8 mouse cellular contexts compared by ENCODE assay signal in genomic region chr3:89242331-89242895, GRCm38 (mm10). TPM values are rescaled to one million over a fixed set of nuclear protein-coding genes. Genes with fewer than 3 reads are reported as not detected.
DNase-seq lines count a peak whose midpoint lies in the region; ATAC-seq and TF ChIP-seq lines count a peak whose summit lies in the region.

No protein-coding gene starts in this region.

- no peak for TF ChIP-seq EP300 in heart, postnatal 0 days (IDR thresholded peaks at IDR 0.05; ENCODE audit: low read depth)
- no peak for TF ChIP-seq EP300 in liver, postnatal 0 days (IDR thresholded peaks at IDR 0.05; ENCODE audit: low read depth)

- H3K9ac ChIP-seq in heart, postnatal 0 days (replicated peaks; ENCODE audit: low read depth, low read length), result no peak overlapping the region
- no peak overlapping the region for H3K9ac ChIP-seq in heart, embryonic 11.5 days (ENCODE audit: low read depth, low read length)
- no peak overlapping the region for H3K9ac ChIP-seq in liver, postnatal 0 days (replicated peaks)

- H3K27ac ChIP-seq in heart, postnatal 0 days (ENCODE audit: low read depth), result no peak overlapping the region
- no peak overlapping the region for H3K27ac ChIP-seq in heart, embryonic 11.5 days (ENCODE audit: low read depth, low read length)
- H3K27ac ChIP-seq in liver, postnatal 0 days (ENCODE audit: low read depth), result no peak overlapping the region

- peaks cover 13% of the 10 kb centered on the region for H3K4me1 ChIP-seq in heart, postnatal 0 days (ENCODE audit: control insufficient read depth, insufficient read depth)
- peaks cover 19% of the 10 kb centered on the region for H3K4me1 ChIP-seq in heart, embryonic 11.5 days (ENCODE audit: control insufficient read depth, insufficient read depth, low read length)
- H3K4me1 ChIP-seq in liver, postnatal 0 days (ENCODE audit: insufficient read depth), result peaks cover 30% of the 10 kb centered on the region

- no peaks in the 10 kb centered on the region for H3K36me3 ChIP-seq in heart, postnatal 0 days (replicated peaks; ENCODE audit: control insufficient read depth, insufficient read depth, low read length)
- no peaks in the 10 kb centered on the region for H3K36me3 ChIP-seq in heart, embryonic 11.5 days (ENCODE audit: control insufficient read depth, insufficient read depth, low read length)
- no peaks in the 10 kb centered on the region for H3K36me3 ChIP-seq in liver, postnatal 0 days (replicated peaks; ENCODE audit: insufficient read depth, low read length)

- 67% methylated on average over 9 of the region's 9 CpGs for WGBS in heart, postnatal 0 days
- 69% methylated on average over 9 of the region's 9 CpGs for WGBS in heart, embryonic 11.5 days (ENCODE audit: insufficient replicate concordance)
- WGBS in liver, postnatal 0 days (ENCODE audit: insufficient replicate concordance), result 58% methylated on average over 9 of the region's 9 CpGs

- ATAC-seq in heart, postnatal 0 days (ENCODE audit: insufficient read depth, low read depth), result no peak
- ATAC-seq in heart, embryonic 11.5 days (replicated peaks; ENCODE audit: insufficient number of reproducible peaks, low FRiP score, low TSS enrichment), result no peak
- no peak for ATAC-seq in liver, postnatal 0 days

- no peaks in the 10 kb centered on the region for H3K9me3 ChIP-seq in heart, postnatal 0 days (replicated peaks; ENCODE audit: control insufficient read depth, low read length)
- H3K9me3 ChIP-seq in heart, embryonic 11.5 days (replicated peaks; ENCODE audit: control insufficient read depth, low read length), result no peaks in the 10 kb centered on the region
- no peaks in the 10 kb centered on the region for H3K9me3 ChIP-seq in liver, postnatal 0 days (ENCODE audit: low read length)

- H3K4me2 ChIP-seq in heart, postnatal 0 days (ENCODE audit: low read depth, low read length), result no peak overlapping the region
- H3K4me2 ChIP-seq in heart, embryonic 11.5 days, result no peak overlapping the region
- no peak overlapping the region for H3K4me2 ChIP-seq in liver, postnatal 0 days (ENCODE audit: low read depth, low read length)

- peak; percentile 41 for DNase-seq in heart, postnatal 0 days (ENCODE audit: low spot score)
- peak; percentile 75 for DNase-seq in 3T3-L1 (ENCODE audit: low read depth, low spot score)
- DNase-seq in Muller cell, postnatal 12 days (ENCODE audit: inconsistent ontology term), result peak; percentile 39
- peak; percentile 59 for DNase-seq in embryo, embryonic 11 days
- peak; percentile 79 for DNase-seq in liver, postnatal 0 days
- peak; percentile 40 for DNase-seq in spleen, adult 12 weeks (ENCODE audit: low spot score)
- no peak for DNase-seq in layer of hippocampus, adult 9-11 months

- peak; percentile 69 for TF ChIP-seq CTCF in heart, postnatal 0 days (IDR thresholded peaks at IDR 0.05; ENCODE audit: low read depth)
- TF ChIP-seq CTCF in liver, postnatal 0 days (IDR thresholded peaks at IDR 0.05; ENCODE audit: low read depth), result peak; percentile 85

- H3K4me3 ChIP-seq in heart, postnatal 0 days (ENCODE audit: low read depth, low read length), result no peak overlapping the region
- H3K4me3 ChIP-seq in heart, embryonic 11.5 days (ENCODE audit: low read depth, low read length), result no peak overlapping the region
- H3K4me3 ChIP-seq in liver, postnatal 0 days (ENCODE audit: low read depth, low read length), result no peak overlapping the region

- peaks cover 18% of the 10 kb centered on the region for H3K27me3 ChIP-seq in heart, postnatal 0 days (ENCODE audit: control insufficient read depth, insufficient read depth, low read length)
- peaks cover 21% of the 10 kb centered on the region for H3K27me3 ChIP-seq in heart, embryonic 11.5 days (ENCODE audit: control insufficient read depth, insufficient read depth, low read length)
- peaks cover 14% of the 10 kb centered on the region for H3K27me3 ChIP-seq in liver, postnatal 0 days (ENCODE audit: insufficient read depth, low read length)

RNA-seq across cellular contexts. Expression of gene Krtcap2, which starts 3.4 kb away (rescaled TPM):
- total RNA-seq in heart, postnatal 0 days (2014; rRNA removed; ENCODE audit: low replicate concordance), result 41.8 and 76.1 TPM in 2 replicates
- 192 and 216 TPM in 2 replicates for polyA plus RNA-seq in heart, postnatal 0 days (2015; fragmentation: Nextera tagmentation; extraction: Ambion mirVana)
- polyA plus RNA-seq in heart, embryonic 11.5 days (2014; fragmentation: Nextera tagmentation; extraction: Ambion mirVana), result 248 and 274 TPM in 2 replicates
- 141 TPM in 2 replicates for polyA plus RNA-seq in liver, postnatal 0 days (2015; fragmentation: Nextera tagmentation; extraction: Ambion mirVana)

RNA-seq across cellular contexts. Expression of gene Trim46, which starts 3.7 kb away (rescaled TPM):
- total RNA-seq in heart, postnatal 0 days (2014; rRNA removed; ENCODE audit: low replicate concordance), result 0.08 and 0.62 TPM in 2 replicates
- polyA plus RNA-seq in heart, postnatal 0 days (2015; fragmentation: Nextera tagmentation; extraction: Ambion mirVana), result 0.44 and 0.45 TPM in 2 replicates
- polyA plus RNA-seq in heart, embryonic 11.5 days (2014; fragmentation: Nextera tagmentation; extraction: Ambion mirVana), result 0.56 and 1.1 TPM in 2 replicates
- polyA plus RNA-seq in liver, postnatal 0 days (2015; fragmentation: Nextera tagmentation; extraction: Ambion mirVana), result 0.06 and 0.21 TPM in 2 replicates

RNA-seq across cellular contexts. Expression of gene Muc1, which starts 13.6 kb away (rescaled TPM):
- 9.3 TPM in 1 of 2 replicates, not detected in the other for total RNA-seq in heart, postnatal 0 days (2014; rRNA removed; ENCODE audit: low replicate concordance)
- polyA plus RNA-seq in heart, postnatal 0 days (2015; fragmentation: Nextera tagmentation; extraction: Ambion mirVana), result 0.20 and 0.69 TPM in 2 replicates
- 0.21 and 0.53 TPM in 2 replicates for polyA plus RNA-seq in heart, embryonic 11.5 days (2014; fragmentation: Nextera tagmentation; extraction: Ambion mirVana)
- 0.40 and 0.56 TPM in 2 replicates for polyA plus RNA-seq in liver, postnatal 0 days (2015; fragmentation: Nextera tagmentation; extraction: Ambion mirVana)

RNA-seq across cellular contexts. Expression of gene Mtx1, which starts 15.5 kb away (rescaled TPM):
- total RNA-seq in heart, postnatal 0 days (2014; rRNA removed; ENCODE audit: low replicate concordance), result 101 and 247 TPM in 2 replicates
- 96.7 and 99.3 TPM in 2 replicates for polyA plus RNA-seq in heart, postnatal 0 days (2015; fragmentation: Nextera tagmentation; extraction: Ambion mirVana)
- 144 and 145 TPM in 2 replicates for polyA plus RNA-seq in heart, embryonic 11.5 days (2014; fragmentation: Nextera tagmentation; extraction: Ambion mirVana)
- polyA plus RNA-seq in liver, postnatal 0 days (2015; fragmentation: Nextera tagmentation; extraction: Ambion mirVana), result 105 and 111 TPM in 2 replicates

RNA-seq across cellular contexts. Expression of gene Dpm3, which starts 16.7 kb away (rescaled TPM):
- 271 and 450 TPM in 2 replicates for total RNA-seq in heart, postnatal 0 days (2014; rRNA removed; ENCODE audit: low replicate concordance)
- 80.3 and 85.9 TPM in 2 replicates for polyA plus RNA-seq in heart, postnatal 0 days (2015; fragmentation: Nextera tagmentation; extraction: Ambion mirVana)
- 83.1 and 94.1 TPM in 2 replicates for polyA plus RNA-seq in heart, embryonic 11.5 days (2014; fragmentation: Nextera tagmentation; extraction: Ambion mirVana)
- 63.2 and 73.2 TPM in 2 replicates for polyA plus RNA-seq in liver, postnatal 0 days (2015; fragmentation: Nextera tagmentation; extraction: Ambion mirVana)
